Mouse (Mus musculus) bone marrow macrophage, adult 2 months (primary cell): ENCODE data around the gene Hipk2.

ENCODE experiments used
- CTCF ChIP-seq: IDR thresholded peaks from 2 replicates; pipeline ENCODE4 v1.5.1; 2012; ENCODE audit warnings: low read depth, mild to moderate bottlenecking, low read length, moderate library complexity
- POLR2A ChIP-seq: IDR thresholded peaks from 2 replicates; pipeline ENCODE4 v1.6.1; 2012; ENCODE audit warnings: mild to moderate bottlenecking, low read depth, low read length, borderline replicate concordance

DNA sequence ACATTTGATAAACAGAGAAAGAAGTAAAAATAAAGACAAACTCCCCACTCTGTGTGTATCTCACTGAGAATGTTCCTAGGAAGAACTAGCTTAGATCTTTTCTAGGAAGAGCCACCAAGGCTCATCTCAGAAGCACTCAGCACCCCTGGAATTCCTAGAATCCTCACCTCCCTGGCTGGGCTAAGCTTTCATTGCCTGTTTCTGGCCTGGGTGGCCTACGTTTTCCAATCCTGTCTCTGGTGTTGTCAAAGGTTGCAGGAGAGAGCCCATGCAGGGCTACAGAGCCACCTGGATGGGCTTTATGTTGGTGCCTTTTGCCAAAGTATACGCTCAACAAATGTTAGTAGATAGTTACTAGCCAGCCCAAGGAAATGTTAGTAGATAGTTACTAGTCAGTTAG lies 120.0 kb downstream of the Hipk2 start:
- TF ChIP-seq POLR2A (no peak), CTCF (no peak)
